Mouse (Mus musculus) olfactory bulb, adult 2 months (tissue): ENCODE results near the gene Kbtbd12.

ENCODE experiments used
- CTCF ChIP-seq: fragments of 200-500 bp; IDR thresholded peaks from 2 replicates; pipeline ENCODE4 v1.5.1; 2012; ENCODE audit warnings: low read depth, mild to moderate bottlenecking, low read length, moderate library complexity; ENCODE audit not compliant: insufficient read depth
- POLR2A ChIP-seq: fragments of 200-500 bp; IDR thresholded peaks from 2 replicates; pipeline ENCODE4 v1.6.1; 2012; ENCODE audit warnings: mild to moderate bottlenecking, low read depth, low read length, moderate library complexity; ENCODE audit not compliant: insufficient read depth

GRCm38 (mm10) chr6:88675815-88676214 is 38.1 kb upstream of the Kbtbd12 start:
- TF ChIP-seq CTCF: no peak
- TF ChIP-seq POLR2A: no peak
